Comparison of ENCODE assay signal across 10 mouse cellular contexts in the genomic region with DNA sequence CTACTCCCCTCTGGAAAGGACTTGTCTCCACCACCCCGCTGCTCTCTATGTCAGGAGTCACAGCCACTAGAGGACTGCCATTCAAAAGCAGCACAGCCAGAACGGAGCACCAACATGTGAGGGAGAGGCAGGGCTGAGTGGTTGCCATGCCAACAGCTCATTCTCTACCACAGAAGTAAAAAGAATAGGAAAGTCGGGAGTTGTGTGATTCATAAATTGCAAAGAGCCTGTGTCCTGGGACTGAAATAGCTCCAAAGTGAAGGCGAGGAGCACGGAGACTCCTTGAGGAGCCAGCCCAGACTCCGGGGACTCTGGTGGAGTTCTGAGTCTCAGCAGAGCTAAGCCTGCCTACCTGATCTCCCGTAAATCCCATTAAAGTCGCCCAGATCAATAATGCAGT. TPM values are rescaled to one million over a fixed set of nuclear protein-coding genes. Genes with fewer than 3 reads are reported as not detected.
DNase-seq lines count a peak whose midpoint lies in the region; ATAC-seq and TF ChIP-seq lines count a peak whose summit lies in the region.
"Had no signal": no experiment of that assay in that cellular context is flagged by ENCODE, and none has a peak within 500 bp of the region (broad histone marks: within the 10 kb centered on the region; RNA-seq: fewer than 3 reads in every experiment).

No protein-coding gene starts in this region.

- no peaks in the 10 kb centered on the region for H3K27me3 ChIP-seq in hindbrain, embryonic 14.5 days (ENCODE audit: control insufficient read depth, insufficient read depth, low read length)
- no peaks in the 10 kb centered on the region for H3K27me3 ChIP-seq in midbrain, embryonic 14.5 days (ENCODE audit: control insufficient read depth, insufficient read depth, low read length)

- peak overlapping the region; percentile 48; the same call in 1 of the 2 replicates for H3K27ac ChIP-seq in hindbrain, embryonic 14.5 days
- H3K27ac ChIP-seq in midbrain, embryonic 14.5 days (replicated peaks; ENCODE audit: low read depth, low read length): peak overlapping the region; percentile 72
- H3K27ac ChIP-seq: liver, embryonic 14.5 days had no signal

- 15% methylated on average over 8 of the region's 8 CpGs for WGBS in hindbrain, embryonic 14.5 days
- 5% methylated on average over 8 of the region's 8 CpGs for WGBS in midbrain, embryonic 14.5 days

- H3K9me3 ChIP-seq in hindbrain, embryonic 14.5 days (ENCODE audit: control insufficient read depth, low read length): no peaks in the 10 kb centered on the region
- no peaks in the 10 kb centered on the region for H3K9me3 ChIP-seq in midbrain, embryonic 14.5 days (ENCODE audit: control insufficient read depth, low read length)

- ATAC-seq in hindbrain, embryonic 14.5 days (ENCODE audit: low FRiP score): peak; percentile 88
- ATAC-seq in midbrain, embryonic 14.5 days (ENCODE audit: low FRiP score, low TSS enrichment): peak; percentile 80

- H3K4me3 ChIP-seq in hindbrain, embryonic 14.5 days (replicated peaks; ENCODE audit: low read length): no peak overlapping the region
- no peak overlapping the region for H3K4me3 ChIP-seq in midbrain, embryonic 14.5 days (replicated peaks; ENCODE audit: low read depth, low read length)

- no peak for TF ChIP-seq CTCF in brain, embryonic 14.5 days (IDR thresholded peaks at IDR 0.05; ENCODE audit: borderline replicate concordance, extremely low read depth, insufficient read depth, insufficient read length)

- H3K36me3 ChIP-seq in hindbrain, embryonic 14.5 days (replicated peaks; ENCODE audit: control insufficient read depth, insufficient read depth): peaks cover 7% of the 10 kb centered on the region; the same call in 1 of the 2 replicates
- H3K36me3 ChIP-seq in midbrain, embryonic 14.5 days (ENCODE audit: control insufficient read depth, insufficient read depth, low read length): 0 out of 2 replicates have a peak, but pooled peaks cover 9% of the 10 kb centered on the region
- H3K36me3 ChIP-seq: G1E had no signal

- peak; percentile 39 for DNase-seq in R1 (ENCODE audit: low read depth, low spot score)
- peak; percentile 92 for DNase-seq in brain, embryonic 14.5 days (ENCODE audit: low read depth)
- DNase-seq in hindbrain, embryonic 14.5 days (ENCODE audit: low spot score): peak; percentile 62
- DNase-seq in midbrain, embryonic 14.5 days: peak; percentile 83
- no peak for DNase-seq in cerebellum, postnatal 36 days
- DNase-seq in cerebellum, adult 11-12 months: no peak
- no peak for DNase-seq in kidney, adult 11 months
- DNase-seq in Muller cell, postnatal 12 days (ENCODE audit: inconsistent ontology term): no peak

- H3K4me2 ChIP-seq in hindbrain, embryonic 14.5 days (replicated peaks): peak overlapping the region; percentile 2
- H3K4me2 ChIP-seq in midbrain, embryonic 14.5 days (ENCODE audit: low read length): peak overlapping the region; percentile 39

- TF ChIP-seq POLR2A in brain, embryonic 14.5 days (IDR thresholded peaks at IDR 0.05; ENCODE audit: borderline replicate concordance, extremely low read depth, insufficient read depth, insufficient read length, poor library complexity, severe bottlenecking): no peak

- H3K4me1 ChIP-seq in hindbrain, embryonic 14.5 days (replicated peaks; ENCODE audit: control insufficient read depth, insufficient read depth, low read length): peaks cover 11% of the 10 kb centered on the region
- H3K4me1 ChIP-seq in midbrain, embryonic 14.5 days (ENCODE audit: control insufficient read depth, insufficient read depth, low read length): peaks cover 13% of the 10 kb centered on the region

- H3K9ac ChIP-seq in hindbrain, embryonic 14.5 days: no peak overlapping the region
- no peak overlapping the region for H3K9ac ChIP-seq in midbrain, embryonic 14.5 days (replicated peaks; ENCODE audit: low read length)
- H3K9ac ChIP-seq: liver, embryonic 14.5 days had no signal

RNA-seq across cellular contexts. Expression of a gene that starts 22.7 kb away (rescaled TPM):
- 7.7 and 10.9 TPM in 2 replicates for polyA plus RNA-seq in brain, embryonic 14.5 days (2012; rRNA removed)
- polyA plus RNA-seq in hindbrain, embryonic 14.5 days (2014; fragmentation: Nextera tagmentation; extraction: Ambion mirVana): 10.8 and 11.9 TPM in 2 replicates
- 10.0 and 10.1 TPM in 2 replicates for polyA plus RNA-seq in midbrain, embryonic 14.5 days (2014; fragmentation: Nextera tagmentation; extraction: Ambion mirVana)
- polyA plus RNA-seq: G1E had no signal

RNA-seq across cellular contexts. Expression of a gene that starts 37.7 kb away (rescaled TPM):
- 391 and 399 TPM in 2 replicates for polyA plus RNA-seq in brain, embryonic 14.5 days (2012; rRNA removed)
- 50.2 and 56.9 TPM in 2 replicates for polyA plus RNA-seq in hindbrain, embryonic 14.5 days (2014; fragmentation: Nextera tagmentation; extraction: Ambion mirVana)
- polyA plus RNA-seq in midbrain, embryonic 14.5 days (2014; fragmentation: Nextera tagmentation; extraction: Ambion mirVana): 72.5 and 93.5 TPM in 2 replicates

Comparison
In these comparisons a context has a peak if more than half of its experiments do, and no peak if none do; other contexts are left out.
1. DNase-seq: peak in R1 (single experiment), brain, embryonic 14.5 days (single experiment), hindbrain, embryonic 14.5 days (single experiment) and midbrain, embryonic 14.5 days (single experiment); none in cerebellum, postnatal 36 days (0 of 2), cerebellum, adult 11-12 months (single experiment), kidney, adult 11 months (single experiment) and Muller cell, postnatal 12 days (single experiment).